Mouse (Mus musculus) adrenal gland, adult 18-20 months (tissue): ENCODE measurements around the gene Nrxn2. TPM values are rescaled to one million over a fixed set of nuclear protein-coding genes. Genes with fewer than 3 reads are reported as not detected.

Experiments used
- DNase-seq, 2 experiments: peaks; one replicate each; pipeline ENCODE4 v3.0.0; 2021 to 2022; ENCODE audit warnings: low spot score in 2 of 2
- microRNA-seq, 2 experiments: library from miRNA; unstranded; fragments of <30 nt; microRNA quantifications; one replicate each; pipeline ENCODE4 v1.2.0; 2021; ENCODE audit warnings: borderline number of aligned reads in 2 of 2
- total RNA-seq, 2 experiments: library from RNA; stranded (reverse); gene quantifications; 1 replicate in 1 of 2; 2 replicates in 1 of 2; pipeline ENCODE4 v1.2.3; 2021

The Nrxn2 gene
- total RNA-seq, 2 experiments from 2014 or later: 6.8 to 7.4 TPM

DNA sequence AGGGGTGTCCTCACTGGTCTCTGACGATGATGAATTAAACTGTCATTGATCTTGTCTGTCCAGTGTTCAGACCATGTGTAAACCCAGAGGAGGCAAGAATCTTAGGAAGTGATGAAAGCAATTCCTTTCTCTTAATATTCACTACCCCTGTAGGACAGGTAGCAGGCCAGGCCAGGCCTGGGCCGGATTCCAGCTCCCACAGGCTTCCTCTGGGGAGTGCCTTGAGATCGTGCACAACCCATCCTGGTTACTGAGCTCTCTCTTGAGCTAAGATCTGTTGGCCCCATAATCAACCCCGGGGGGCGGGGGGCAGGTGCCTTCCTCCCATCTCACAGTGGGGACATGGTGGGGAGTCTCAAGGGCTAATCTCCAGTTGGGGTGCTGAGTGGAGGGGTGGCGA lies 146.6 kb downstream of the Nrxn2 start:
- DNase-seq: no peak

DNA sequence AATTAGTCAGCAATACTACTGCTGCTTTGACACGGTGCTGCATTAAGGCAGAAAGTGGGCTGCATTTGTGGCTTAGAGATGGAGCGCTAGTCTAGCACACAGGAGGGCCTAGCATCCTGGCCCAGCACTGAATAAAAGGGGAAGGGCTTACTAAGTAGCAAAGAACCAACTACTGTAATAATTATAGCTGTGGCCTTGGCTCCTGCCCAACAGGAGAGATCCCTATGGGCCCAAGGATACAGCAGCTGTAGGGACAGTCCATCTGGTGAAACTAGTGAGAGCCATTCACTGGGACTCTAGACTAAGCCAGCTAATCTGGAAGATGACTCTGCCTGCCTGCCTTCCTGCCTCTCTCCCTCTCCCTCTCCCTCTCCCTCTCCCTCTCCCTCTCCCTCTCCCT lies 147.9 kb downstream of the Nrxn2 start:
- no peak for DNase-seq

DNA sequence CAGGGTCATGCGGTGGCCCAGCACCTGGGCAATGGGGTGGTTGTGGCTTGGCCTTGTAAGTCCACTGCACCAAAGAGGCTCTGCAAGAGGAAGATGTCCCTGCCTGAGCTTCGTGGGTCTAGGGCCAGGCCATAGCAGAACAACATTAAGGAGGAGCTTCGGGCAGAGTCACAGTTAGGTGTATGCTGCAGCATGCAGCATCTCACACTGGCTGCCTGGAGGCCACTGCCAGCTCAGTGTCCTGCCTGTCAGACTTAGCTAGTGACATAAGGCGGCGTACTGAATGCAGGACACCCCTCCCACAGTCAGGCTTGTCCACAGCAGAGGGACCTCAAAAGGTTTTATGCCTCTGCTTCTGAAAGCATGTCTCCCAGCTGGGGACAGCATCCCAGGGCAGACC lies 150.5 kb downstream of the Nrxn2 start:
- DNase-seq: no peak

DNA sequence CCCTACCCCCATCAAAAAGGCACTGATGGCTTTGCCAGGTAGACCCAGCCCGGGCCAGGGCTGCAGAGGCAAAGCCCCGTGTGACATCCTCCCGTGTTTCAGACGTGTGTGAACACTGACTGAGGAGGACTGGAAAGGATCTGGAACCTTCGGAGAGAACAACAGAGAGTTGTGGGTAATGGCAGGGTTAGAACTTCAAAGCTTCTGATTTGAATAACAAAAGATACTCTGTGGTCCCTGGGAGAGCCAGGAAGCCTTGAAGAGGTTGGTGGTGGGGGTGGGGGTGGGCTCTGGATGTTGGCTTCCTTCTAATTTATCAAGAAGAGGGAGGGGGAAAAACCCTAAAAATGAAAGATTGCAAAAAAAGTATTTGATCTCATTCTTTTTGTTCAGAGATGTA lies 151.0 kb downstream of the Nrxn2 start:
- no peak for DNase-seq

DNA sequence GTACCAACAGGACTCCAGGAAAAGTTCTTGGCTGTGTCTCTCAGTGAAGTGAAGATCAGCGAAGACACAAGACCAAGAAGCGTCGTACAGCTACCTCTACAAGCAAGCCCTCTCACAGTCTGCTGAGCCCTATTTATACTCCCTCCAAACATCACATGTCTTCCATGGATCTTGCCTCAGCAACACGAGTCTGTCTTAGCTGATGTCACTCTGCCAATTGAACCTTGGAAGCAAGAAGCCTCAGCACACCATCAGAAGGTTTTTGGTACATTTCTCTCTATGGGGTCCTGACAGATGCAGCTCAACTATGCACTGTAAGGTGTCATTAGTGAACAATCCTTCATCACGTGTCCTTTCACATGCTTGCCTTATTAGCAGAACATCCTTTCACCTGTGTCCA lies 152.9 kb downstream of the Nrxn2 start:
- DNase-seq: no peak

DNA sequence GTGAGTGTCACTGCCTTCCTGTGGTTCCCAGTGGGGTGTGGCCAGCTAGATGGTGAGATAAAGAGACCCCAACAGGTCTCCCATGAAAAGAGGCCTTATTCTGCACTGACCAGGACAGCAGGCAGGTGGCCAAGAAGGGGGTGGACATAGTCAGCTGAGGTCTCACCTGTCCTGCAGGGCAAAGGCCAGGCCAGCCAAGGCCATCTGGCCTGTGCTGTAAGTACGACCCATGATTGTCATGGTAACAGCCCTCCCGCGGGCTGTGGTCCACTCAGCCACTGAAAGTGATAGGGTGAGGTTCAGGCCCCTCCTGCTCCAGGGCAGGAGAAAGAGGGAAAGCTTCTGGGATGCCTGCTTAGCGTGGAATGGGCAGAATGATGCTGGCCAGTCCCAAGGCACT lies 153.5 kb downstream of the Nrxn2 start:
- DNase-seq: no peak

Small RNA genes lying within 50 kb of the gene (microRNA-seq; reads per million reads assigned to microRNA genes)
- gene Gm26460: 0 reads per million in 2 experiments

Other genes starting within 250 kb of the Nrxn2 start
- 1 to 10 TPM in 1 of 2 experiments, under 1 TPM in 1; 0.99 to 1.3 TPM for gene Majin, start 234.3 kb upstream of the Nrxn2 start, total RNA-seq
- 10 to 100 TPM; 21.9 to 24.2 TPM for gene Gpha2, start 192.4 kb upstream of the Nrxn2 start, total RNA-seq
- gene Ppp2r5b, start 182.9 kb upstream of the Nrxn2 start, total RNA-seq: 100 to 1,000 TPM in 1 of 2 experiments, 10 to 100 TPM in 1; 97.0 to 115 TPM
- 10 to 100 TPM; 26.4 to 37.1 TPM for gene Atg2a, start 177.1 kb upstream of the Nrxn2 start, total RNA-seq
- gene Ehd1, start 142.0 kb upstream of the Nrxn2 start, total RNA-seq: 100 to 1,000 TPM; 112 to 157 TPM
- 10 to 100 TPM; 15.1 to 19.3 TPM for gene Cdc42bpg, start 112.3 kb upstream of the Nrxn2 start, total RNA-seq
- 10 to 100 TPM; 48.2 to 54.2 TPM for gene Men1, start 83.8 kb upstream of the Nrxn2 start, total RNA-seq
- gene Map4k2, start 77.6 kb upstream of the Nrxn2 start, total RNA-seq: 10 to 100 TPM; 31.1 to 40.1 TPM
- 100 to 1,000 TPM; 233 to 277 TPM for gene Sf1, start 55.0 kb upstream of the Nrxn2 start, total RNA-seq
- 10 to 100 TPM; 55.0 to 65.0 TPM for gene Pygm, start 34.3 kb upstream of the Nrxn2 start, total RNA-seq
- gene Rasgrp2, start 19.4 kb upstream of the Nrxn2 start, total RNA-seq: 10 to 100 TPM; 38.0 to 44.8 TPM
- under 1 TPM in 1 of 2 experiments, not detected in 1; 0.17 TPM for gene Slc22a12, start 124.3 kb downstream of the Nrxn2 start, total RNA-seq